Mouse (Mus musculus): ENCODE data around the gene Zfp994.
"Not testable (repeated sequence)": the region's sequence is repeated elsewhere in the genome, so short reads cannot be mapped to it uniquely, and the experiment has no call there.

The Zfp994 gene

GRCm38 (mm10) chr17:22225422-22226012 lies at the start of gene Zfp994:
Gene Zfp994 (minus strand): TSS chr17:22225616.
- in situ Hi-C loops (cut with MboI; ENCODE audit: unreplicated experiment in 2 of 2) = loop anchor here (5.0 to 10.0 kb wide), 2 partner anchors 89 to 92 kb away; partner anchors contain the start of gene CT030661.1 (in 1 of the 2)

- in situ Hi-C loops (cut with MboI; ENCODE audit: unreplicated experiment in 2 of 2) = not testable (repeated sequence)
These were observed 5.3 kb upstream of the Zfp994 start for GRCm38 (mm10) chr17:22230701-22231100.

GRCm38 (mm10) chr17:22225015-22225414 lies 401 bp downstream of the Zfp994 start:
- in situ Hi-C loops (cut with MboI; ENCODE audit: unreplicated experiment in 2 of 2) = loop anchor here (5.0 to 10.0 kb wide), 2 partner anchors 90 to 92 kb away; partner anchors contain the start of gene CT030661.1 (in 1 of the 2)

GRCm38 (mm10) chr17:22165722-22166294 lies 59.6 kb downstream of the Zfp994 start, which contains the start of gene Zfp947:
Gene Zfp947 (minus strand): TSS chr17:22166190.
- in situ Hi-C loops (cut with MboI; ENCODE audit: unreplicated experiment in 2 of 2) = loop anchor here (10.0 kb wide), 2 partner anchors 149 to 1379 kb away; partner anchors contain the start of gene CT030661.1 (in 1 of the 2)

GRCm38 (mm10) chr17:22165304-22165703 lies 60.1 kb downstream of the Zfp994 start:
- in situ Hi-C loops (cut with MboI; ENCODE audit: unreplicated experiment in 2 of 2) = loop anchor here (10.0 kb wide), 2 partner anchors 149 to 1379 kb away; partner anchors contain the start of gene CT030661.1 (in 1 of the 2)

GRCm38 (mm10) chr17:22153951-22154350 lies 71.5 kb downstream of the Zfp994 start:
- in situ Hi-C loops (cut with MboI; ENCODE audit: unreplicated experiment in 2 of 2) = loop anchor here in 1 of 2 experiments (10.0 kb wide), 1 partner anchor 261 kb away; no protein-coding TSS in a partner anchor
